ENCODE assay signal across 22 mouse cellular contexts in the genomic region with DNA sequence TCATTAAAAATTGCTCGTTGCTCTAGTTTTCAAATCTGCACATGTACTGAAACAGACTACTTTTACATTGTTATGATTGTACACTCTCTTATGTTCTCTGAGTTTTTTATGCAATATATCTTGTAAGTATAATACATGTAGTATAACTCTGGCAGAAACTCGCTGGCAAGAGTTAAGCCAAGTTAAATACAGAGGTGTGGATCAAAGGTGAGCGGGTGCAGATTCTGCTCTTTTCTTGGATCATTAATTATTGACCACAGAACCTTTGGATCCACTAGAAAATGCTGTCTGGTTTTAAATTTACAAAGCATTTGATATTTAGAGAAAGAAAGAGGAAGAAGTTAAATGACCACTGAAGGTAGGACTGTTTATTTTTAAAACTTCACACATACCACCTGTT. TPM values are rescaled to one million over a fixed set of nuclear protein-coding genes. Genes with fewer than 3 reads are reported as not detected.
A peak's percentile ranks its signal among the peaks of the same experiment; 100 is the strongest.
DNase-seq lines count a peak whose midpoint lies in the region; ATAC-seq and TF ChIP-seq lines count a peak whose summit lies in the region.
"Had no signal": no experiment of that assay in that cellular context is flagged by ENCODE, and none has a peak within 500 bp of the region (broad histone marks: within the 10 kb centered on the region; RNA-seq: fewer than 3 reads in every experiment).

No protein-coding gene starts in this region.

- H3K9ac ChIP-seq in intestine, embryonic 15.5 days = no peak overlapping the region
- H3K9ac ChIP-seq in intestine, postnatal 0 days (ENCODE audit: low read depth, low read length) = no peak overlapping the region
- H3K9ac ChIP-seq in liver, adult 2 months (ENCODE audit: low read depth, low read length) = no peak overlapping the region
- no peak overlapping the region for H3K9ac ChIP-seq in liver, postnatal 0 days (replicated peaks)
- H3K9ac ChIP-seq in kidney, postnatal 0 days (ENCODE audit: low read depth, low read length) = no peak overlapping the region
- no peak overlapping the region for H3K9ac ChIP-seq in hindbrain, embryonic 16.5 days (ENCODE audit: low read depth, low read length)
- H3K9ac ChIP-seq: embryonic facial prominence, embryonic 12.5 days; forebrain, embryonic 15.5 days; heart, embryonic 13.5 days had no signal

- peaks cover 3% of the 10 kb centered on the region; the same call in 1 of the 2 replicates for H3K79me2 ChIP-seq in liver, adult 2 months (ENCODE audit: control insufficient read depth, insufficient read depth, low read length)

- TF ChIP-seq EP300 in liver, postnatal 0 days (IDR thresholded peaks at IDR 0.05; ENCODE audit: low read depth) = no peak

- WGBS in intestine, embryonic 15.5 days = 79% methylated on average over 3 of the region's 3 CpGs
- WGBS in intestine, postnatal 0 days = 40% methylated on average over 3 of the region's 3 CpGs
- 25% methylated on average over 3 of the region's 3 CpGs for WGBS in liver, adult 2 months
- WGBS in liver, postnatal 0 days (ENCODE audit: insufficient replicate concordance) = 58% methylated on average over 3 of the region's 3 CpGs
- WGBS in kidney, postnatal 0 days = 33% methylated on average over 3 of the region's 3 CpGs
- WGBS in hindbrain, embryonic 16.5 days = 91% methylated on average over 3 of the region's 3 CpGs

- peak; percentile 90 for DNase-seq in liver, adult 2 months (ENCODE audit: extremely low read depth, low read depth, low spot score)
- no peak for DNase-seq in liver, postnatal 0 days
- peak; percentile 40 for DNase-seq in kidney, postnatal 0 days (ENCODE audit: low spot score)
- DNase-seq in layer of hippocampus, adult 8-10 months (ENCODE audit: low spot score in 2 of 2) = no peak
- DNase-seq in spleen, postnatal 10 days (ENCODE audit: low spot score in 2 of 2) = no peak
- DNase-seq: adrenal gland, postnatal 10 days; cerebellum, adult 11 months; cerebellum, adult 8-10 months; cerebellum, postnatal 25 days; gastrocnemius, postnatal 36 days; heart, adult 11 months; heart, postnatal 4 days had no signal

- peaks cover 6% of the 10 kb centered on the region; the same call in 1 of the 2 replicates for H3K4me1 ChIP-seq in intestine, embryonic 15.5 days (replicated peaks)
- H3K4me1 ChIP-seq in intestine, postnatal 0 days (replicated peaks; ENCODE audit: control insufficient read depth, insufficient read depth, low read length) = no peaks in the 10 kb centered on the region; the same call in 1 of the 2 replicates
- peaks cover 16% of the 10 kb centered on the region for H3K4me1 ChIP-seq in liver, adult 2 months (ENCODE audit: control insufficient read depth, insufficient read depth, low read length)
- peaks cover 10% of the 10 kb centered on the region for H3K4me1 ChIP-seq in liver, postnatal 0 days (ENCODE audit: insufficient read depth)
- 0 out of 2 replicates have a peak, but pooled peaks cover 4% of the 10 kb centered on the region for H3K4me1 ChIP-seq in kidney, postnatal 0 days (replicated peaks; ENCODE audit: insufficient read depth, low read length)
- no peaks in the 10 kb centered on the region for H3K4me1 ChIP-seq in hindbrain, embryonic 16.5 days (ENCODE audit: control insufficient read depth, insufficient read depth, low read depth, low read length)
- H3K4me1 ChIP-seq: embryonic facial prominence, embryonic 12.5 days; forebrain, embryonic 15.5 days had no signal

- no peak for TF ChIP-seq CTCF in intestine, postnatal 0 days (IDR thresholded peaks at IDR 0.05; ENCODE audit: low read depth)
- no peak for TF ChIP-seq CTCF in liver, adult 2 months (IDR thresholded peaks at IDR 0.05; ENCODE audit: low read depth, low read length)
- no peak for TF ChIP-seq CTCF in liver, postnatal 0 days (IDR thresholded peaks at IDR 0.05; ENCODE audit: low read depth)
- TF ChIP-seq CTCF in kidney, postnatal 0 days (IDR thresholded peaks at IDR 0.05; ENCODE audit: low read depth) = no peak

- H3K9me3 ChIP-seq in intestine, embryonic 15.5 days = no peaks in the 10 kb centered on the region
- H3K9me3 ChIP-seq in intestine, postnatal 0 days (ENCODE audit: control insufficient read depth) = no peaks in the 10 kb centered on the region
- H3K9me3 ChIP-seq in liver, postnatal 0 days (ENCODE audit: low read length) = no peaks in the 10 kb centered on the region
- no peaks in the 10 kb centered on the region for H3K9me3 ChIP-seq in kidney, postnatal 0 days (replicated peaks; ENCODE audit: low read length)
- no peaks in the 10 kb centered on the region for H3K9me3 ChIP-seq in hindbrain, embryonic 16.5 days (ENCODE audit: control insufficient read depth, low read length)
- H3K9me3 ChIP-seq: embryonic facial prominence, embryonic 12.5 days; forebrain, embryonic 15.5 days; heart, embryonic 13.5 days had no signal

- peak; percentile 38; the same call in 1 of the 2 replicates for ATAC-seq in intestine, embryonic 15.5 days
- no peak for ATAC-seq in intestine, postnatal 0 days
- no peak for ATAC-seq in liver, postnatal 0 days
- ATAC-seq in kidney, postnatal 0 days (replicated peaks; ENCODE audit: low FRiP score, low read depth) = no peak
- ATAC-seq in hindbrain, embryonic 16.5 days = no peak
- ATAC-seq: forebrain, embryonic 15.5 days had no signal

- no peak for TF ChIP-seq POLR2A in liver, adult 2 months (IDR thresholded peaks at IDR 0.05; ENCODE audit: extremely low read depth, insufficient read depth, low read length)

- peaks cover 6% of the 10 kb centered on the region for H3K36me3 ChIP-seq in intestine, embryonic 15.5 days
- peaks cover 20% of the 10 kb centered on the region for H3K36me3 ChIP-seq in intestine, postnatal 0 days (ENCODE audit: control insufficient read depth, insufficient read depth)
- peaks cover 17% of the 10 kb centered on the region for H3K36me3 ChIP-seq in liver, adult 2 months (ENCODE audit: control insufficient read depth, insufficient read depth, low read length)
- peaks cover 19% of the 10 kb centered on the region for H3K36me3 ChIP-seq in liver, postnatal 0 days (replicated peaks; ENCODE audit: insufficient read depth, low read length)
- H3K36me3 ChIP-seq in kidney, postnatal 0 days (ENCODE audit: insufficient read depth, low read length) = peaks cover 9% of the 10 kb centered on the region; the same call in 1 of the 2 replicates
- H3K36me3 ChIP-seq in hindbrain, embryonic 16.5 days (ENCODE audit: control insufficient read depth, insufficient read depth, low read length) = no peaks in the 10 kb centered on the region
- H3K36me3 ChIP-seq: embryonic facial prominence, embryonic 12.5 days; forebrain, embryonic 15.5 days had no signal

- no peak overlapping the region for H3K27ac ChIP-seq in intestine, embryonic 15.5 days
- no peak overlapping the region for H3K27ac ChIP-seq in intestine, postnatal 0 days (ENCODE audit: low read depth, low read length)
- no peak overlapping the region; the same call in 1 of the 2 replicates for H3K27ac ChIP-seq in liver, adult 2 months (replicated peaks; ENCODE audit: insufficient read depth, low read depth, low read length)
- H3K27ac ChIP-seq in liver, postnatal 0 days (ENCODE audit: low read depth) = no peak overlapping the region
- no peak overlapping the region for H3K27ac ChIP-seq in kidney, postnatal 0 days
- H3K27ac ChIP-seq in hindbrain, embryonic 16.5 days (ENCODE audit: low read depth, low read length) = no peak overlapping the region
- H3K27ac ChIP-seq: embryonic facial prominence, embryonic 12.5 days; forebrain, embryonic 15.5 days; heart, embryonic 13.5 days had no signal

- H3K4me2 ChIP-seq in intestine, embryonic 15.5 days (replicated peaks) = no peak overlapping the region
- no peak overlapping the region for H3K4me2 ChIP-seq in intestine, postnatal 0 days (replicated peaks; ENCODE audit: low read depth)
- no peak overlapping the region for H3K4me2 ChIP-seq in liver, postnatal 0 days (ENCODE audit: low read depth, low read length)
- no peak overlapping the region for H3K4me2 ChIP-seq in kidney, postnatal 0 days (ENCODE audit: low read length)
- no peak overlapping the region for H3K4me2 ChIP-seq in hindbrain, embryonic 16.5 days (ENCODE audit: low read length)
- H3K4me2 ChIP-seq: embryonic facial prominence, embryonic 12.5 days; forebrain, embryonic 15.5 days; heart, embryonic 13.5 days had no signal

- H3K4me3 ChIP-seq in intestine, embryonic 15.5 days (replicated peaks) = no peak overlapping the region
- no peak overlapping the region for H3K4me3 ChIP-seq in intestine, postnatal 0 days (ENCODE audit: low read depth, low read length)
- H3K4me3 ChIP-seq in liver, adult 2 months (ENCODE audit: insufficient read depth, low read depth, low read length) = no peak overlapping the region
- no peak overlapping the region for H3K4me3 ChIP-seq in liver, postnatal 0 days (ENCODE audit: low read depth, low read length)
- no peak overlapping the region for H3K4me3 ChIP-seq in kidney, postnatal 0 days (replicated peaks; ENCODE audit: low read depth, low read length)
- no peak overlapping the region for H3K4me3 ChIP-seq in hindbrain, embryonic 16.5 days (ENCODE audit: low read length)
- H3K4me3 ChIP-seq: embryonic facial prominence, embryonic 12.5 days; forebrain, embryonic 15.5 days; heart, embryonic 13.5 days had no signal

- no peaks in the 10 kb centered on the region for H3K27me3 ChIP-seq in intestine, embryonic 15.5 days (replicated peaks)
- no peaks in the 10 kb centered on the region for H3K27me3 ChIP-seq in intestine, postnatal 0 days (replicated peaks; ENCODE audit: control insufficient read depth, insufficient read depth, low read length)
- H3K27me3 ChIP-seq in liver, adult 2 months (ENCODE audit: control insufficient read depth, insufficient read depth, low read length) = no peaks in the 10 kb centered on the region
- no peaks in the 10 kb centered on the region for H3K27me3 ChIP-seq in liver, postnatal 0 days (ENCODE audit: insufficient read depth, low read length)
- no peaks in the 10 kb centered on the region for H3K27me3 ChIP-seq in kidney, postnatal 0 days (ENCODE audit: insufficient read depth, low read length)
- no peaks in the 10 kb centered on the region for H3K27me3 ChIP-seq in hindbrain, embryonic 16.5 days (replicated peaks; ENCODE audit: control insufficient read depth, insufficient read depth, low read length)
- H3K27me3 ChIP-seq: embryonic facial prominence, embryonic 12.5 days; forebrain, embryonic 15.5 days; heart, embryonic 13.5 days had no signal

RNA-seq across cellular contexts. Expression of a gene that starts 16.5 kb away (rescaled TPM):
- 19.5 and 20.5 TPM in 2 replicates for polyA plus RNA-seq in intestine, embryonic 15.5 days (2015; fragmentation: Nextera tagmentation; extraction: Ambion mirVana)
- polyA plus RNA-seq in intestine, postnatal 0 days (2015; fragmentation: Nextera tagmentation; extraction: Ambion mirVana) = 21.1 and 22.0 TPM in 2 replicates
- total RNA-seq in liver, adult 2 months (2014; rRNA removed) = 21.4 and 22.8 TPM in 2 replicates
- 5.9 and 7.8 TPM in 2 replicates for polyA plus RNA-seq in liver, adult 2 months (2012; rRNA removed)
- 3.5 and 3.7 TPM in 2 replicates for polyA plus RNA-seq in liver, postnatal 0 days (2015; fragmentation: Nextera tagmentation; extraction: Ambion mirVana)
- 22.7 and 24.4 TPM in 2 replicates for polyA plus RNA-seq in kidney, postnatal 0 days (2015; fragmentation: Nextera tagmentation; extraction: Ambion mirVana)
- 5.0 and 5.5 TPM in 2 replicates for polyA plus RNA-seq in hindbrain, embryonic 16.5 days (2015; fragmentation: Nextera tagmentation; extraction: Ambion mirVana)
- 10 to 100 TPM; 43.7 to 54.0 (median 49.5) TPM for total RNA-seq in layer of hippocampus, adult 8-10 months (2022)

RNA-seq across cellular contexts. Expression of a gene that starts 55.9 kb away (rescaled TPM):
- polyA plus RNA-seq in intestine, embryonic 15.5 days (2015; fragmentation: Nextera tagmentation; extraction: Ambion mirVana) = not detected in 2 replicates
- not detected in 2 replicates for polyA plus RNA-seq in intestine, postnatal 0 days (2015; fragmentation: Nextera tagmentation; extraction: Ambion mirVana)
- total RNA-seq in liver, adult 2 months (2014; rRNA removed) = not detected in 2 replicates
- not detected in 2 replicates for polyA plus RNA-seq in liver, adult 2 months (2012; rRNA removed)
- 0.11 TPM in 1 of 2 replicates, not detected in the other for polyA plus RNA-seq in liver, postnatal 0 days (2015; fragmentation: Nextera tagmentation; extraction: Ambion mirVana)
- polyA plus RNA-seq in kidney, postnatal 0 days (2015; fragmentation: Nextera tagmentation; extraction: Ambion mirVana) = 0.14 and 0.16 TPM in 2 replicates
- polyA plus RNA-seq in hindbrain, embryonic 16.5 days (2015; fragmentation: Nextera tagmentation; extraction: Ambion mirVana) = 6.6 and 10.8 TPM in 2 replicates
- not detected for total RNA-seq in layer of hippocampus, adult 8-10 months (2022)
- total RNA-seq: adrenal gland, postnatal 10 days; gastrocnemius, postnatal 36 days; heart, postnatal 4 days; MEL had no signal
- polyA plus RNA-seq: C2C12; cortical plate, adult 2 months; heart, postnatal 0 days had no signal

Comparison
In these comparisons a context has a peak if more than half of its experiments do, and no peak if none do; other contexts are left out.
1. DNase-seq: peak in liver, adult 2 months (single experiment) and kidney, postnatal 0 days (single experiment); none in liver, postnatal 0 days (single experiment), layer of hippocampus, adult 8-10 months (0 of 2) and spleen, postnatal 10 days (0 of 2).